Mouse (Mus musculus) erythroblast, embryonic 14.5 days (primary cell): ENCODE results near the gene Csnk1g1. TPM values are rescaled to one million over a fixed set of nuclear protein-coding genes. Genes with fewer than 3 reads are reported as not detected.

Experiments used
- H3K27me3 ChIP-seq: 2 replicates; pipeline ENCODE4 v1.6.1; 2012; ENCODE audit warnings: inconsistent platforms; ENCODE audit not compliant: control insufficient read depth
- H3K36me3 ChIP-seq: 2 replicates; pipeline ENCODE4 v1.6.1; 2012; ENCODE audit warnings: mild to moderate bottlenecking, inconsistent platforms; ENCODE audit not compliant: control insufficient read depth
- H3K4me1 ChIP-seq: 2 replicates; pipeline ENCODE4 v1.6.1; 2012; ENCODE audit warnings: inconsistent platforms; ENCODE audit not compliant: control insufficient read depth
- H3K4me3 ChIP-seq: replicated peaks from 2 replicates; pipeline ENCODE3; 2012; ENCODE audit warnings: moderate library complexity, mild to moderate bottlenecking, inconsistent platforms
- H3K9me3 ChIP-seq: 2 replicates; pipeline ENCODE4 v1.6.1; 2012; ENCODE audit warnings: low read length, inconsistent platforms, mixed read lengths; ENCODE audit not compliant: control insufficient read depth
- GATA1 ChIP-seq: IDR thresholded peaks from 2 replicates; pipeline ENCODE4 v1.6.1; 2012; ENCODE audit warnings: low read length, inconsistent platforms, mixed read lengths
- TAL1 ChIP-seq: IDR thresholded peaks from 3 replicates; pipeline ENCODE4 v1.6.1; 2012; ENCODE audit warnings: low read length, inconsistent platforms, mixed read lengths
- polyA plus RNA-seq: library from polyadenylated mRNA; stranded (reverse); fragments of >175 nt; gene quantifications from 2 replicates; pipeline ENCODE4 v1.2.3, GENCODE M21; 2012

Gene Csnk1g1
- polyA plus RNA-seq, 1 experiment = 0.10 TPM

DNA sequence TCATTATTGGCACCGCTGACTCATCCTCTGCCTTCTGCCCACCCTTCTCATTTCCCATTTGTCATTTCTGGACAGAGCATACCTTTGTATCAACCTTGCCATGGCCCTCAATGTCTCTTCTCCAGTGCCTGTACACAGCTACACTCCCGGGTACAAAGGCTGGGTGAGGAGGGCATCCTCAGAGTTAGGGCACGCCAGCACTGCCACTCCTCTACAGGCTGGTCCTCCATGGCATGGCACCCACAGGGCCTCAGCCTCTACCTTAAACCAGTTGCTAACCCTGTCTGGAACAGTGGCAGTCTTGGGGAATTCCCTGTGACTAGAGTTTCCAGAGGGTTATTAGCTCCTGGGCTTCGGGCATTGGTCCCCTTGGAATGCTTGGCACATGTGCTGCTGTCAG, 129.9 kb downstream of the Csnk1g1 start:
- Histone ChIP-seq H3K36me3 (peaks cover 24% of the 10 kb centered on the region), H3K9me3 (no peaks in the 10 kb centered on the region), H3K27me3 (no peaks in the 10 kb centered on the region), H3K4me3 (no peak overlapping the region), H3K4me1 (no peaks in the 10 kb centered on the region)
- TF ChIP-seq GATA1 (no peak), TAL1 (no peak)

DNA sequence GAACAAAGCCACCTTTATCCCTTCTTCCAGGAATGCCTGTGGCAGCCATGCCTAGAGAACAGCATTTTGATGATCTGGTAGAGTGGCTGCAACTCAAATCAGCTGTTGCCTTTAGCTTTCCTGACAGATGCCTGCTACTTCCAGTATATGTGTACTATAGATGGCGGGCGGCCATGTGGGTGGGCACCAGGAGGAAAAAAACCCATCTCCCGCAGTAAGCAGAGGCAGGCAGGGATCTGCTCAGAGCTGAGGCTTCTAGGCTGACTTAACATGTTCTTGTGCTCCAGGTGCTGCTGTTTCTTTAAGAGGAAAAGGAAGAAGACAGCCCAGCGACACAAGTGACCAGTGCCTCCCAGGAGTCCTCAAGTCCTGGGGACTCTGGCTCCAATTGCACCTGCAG, 130.6 kb downstream of the Csnk1g1 start:
- Histone ChIP-seq H3K27me3 (no peaks in the 10 kb centered on the region), H3K36me3 (peaks cover 24% of the 10 kb centered on the region), H3K4me1 (no peaks in the 10 kb centered on the region), H3K9me3 (no peaks in the 10 kb centered on the region), H3K4me3 (no peak overlapping the region)
- no peak for TF ChIP-seq TAL1

DNA sequence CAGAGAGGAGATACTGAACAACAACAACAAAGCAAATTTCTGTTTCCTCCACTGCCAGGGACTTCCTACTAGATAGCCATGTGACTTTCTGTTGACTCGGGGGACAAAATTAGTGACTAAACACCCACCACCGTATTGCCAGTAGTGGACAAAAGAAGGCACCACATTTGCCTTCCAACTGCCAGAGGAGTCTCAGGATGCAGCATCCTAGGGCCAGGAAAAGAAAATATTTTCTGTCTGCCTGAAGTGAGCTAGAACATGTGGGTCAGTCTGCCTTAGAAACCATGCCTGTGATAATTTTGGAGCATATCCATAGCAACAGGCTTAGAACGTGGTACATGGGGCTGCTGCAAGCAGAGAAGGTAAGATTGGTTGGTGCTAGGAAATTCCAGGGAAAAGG, 132.1 kb downstream of the Csnk1g1 start:
- Histone ChIP-seq H3K36me3 (peaks cover 22% of the 10 kb centered on the region), H3K27me3 (no peaks in the 10 kb centered on the region), H3K4me1 (no peaks in the 10 kb centered on the region), H3K9me3 (no peaks in the 10 kb centered on the region), H3K4me3 (no peak overlapping the region)
- TF ChIP-seq GATA1 (no peak), TAL1 (no peak)

DNA sequence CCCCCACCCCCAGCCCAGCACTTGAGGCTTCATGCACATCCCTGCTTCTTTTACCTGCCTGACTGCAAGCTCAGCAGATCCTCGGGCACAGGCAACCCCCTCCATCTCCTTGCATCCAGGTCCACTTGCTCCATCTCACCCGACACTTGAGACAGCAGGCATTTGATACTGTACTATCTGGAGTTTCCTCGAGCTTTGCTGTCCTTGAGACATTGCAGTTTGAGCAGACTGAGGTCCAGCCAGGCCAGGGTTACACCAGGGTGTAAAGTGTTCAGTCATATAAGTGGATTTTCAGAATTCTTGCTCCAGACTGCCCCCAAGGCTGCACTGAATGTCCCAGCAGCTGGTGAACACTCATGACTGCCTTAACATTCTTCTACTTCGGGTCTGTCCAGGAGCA, 133.6 kb downstream of the Csnk1g1 start:
- Histone ChIP-seq H3K36me3 (peaks cover 22% of the 10 kb centered on the region), H3K9me3 (no peaks in the 10 kb centered on the region), H3K4me1 (no peaks in the 10 kb centered on the region), H3K27me3 (no peaks in the 10 kb centered on the region), H3K4me3 (no peak overlapping the region)
- TF ChIP-seq TAL1 (no peak), GATA1 (no peak)

- no peak for TF ChIP-seq GATA1
- no peak for TF ChIP-seq TAL1
- no peaks in the 10 kb centered on the region for H3K4me1 ChIP-seq
- H3K36me3 ChIP-seq = peaks cover 20% of the 10 kb centered on the region
- H3K9me3 ChIP-seq = no peaks in the 10 kb centered on the region
- no peaks in the 10 kb centered on the region for H3K27me3 ChIP-seq
- H3K4me3 ChIP-seq = no peak overlapping the region
These were observed 134.5 kb downstream of the Csnk1g1 start for GRCm38 (mm10) chr9:66043241-66043640.

- no peak overlapping the region for H3K4me3 ChIP-seq
- peaks cover 4% of the 10 kb centered on the region for H3K4me1 ChIP-seq
- peaks cover 7% of the 10 kb centered on the region for H3K9me3 ChIP-seq
- H3K36me3 ChIP-seq = no peaks in the 10 kb centered on the region; the same call in 1 of the 2 replicates
- no peaks in the 10 kb centered on the region for H3K27me3 ChIP-seq
- TF ChIP-seq GATA1 (no peak), TAL1 (no peak)
These were observed 141.3 kb downstream of the Csnk1g1 start for GRCm38 (mm10) chr9:66049931-66050601.

DNA sequence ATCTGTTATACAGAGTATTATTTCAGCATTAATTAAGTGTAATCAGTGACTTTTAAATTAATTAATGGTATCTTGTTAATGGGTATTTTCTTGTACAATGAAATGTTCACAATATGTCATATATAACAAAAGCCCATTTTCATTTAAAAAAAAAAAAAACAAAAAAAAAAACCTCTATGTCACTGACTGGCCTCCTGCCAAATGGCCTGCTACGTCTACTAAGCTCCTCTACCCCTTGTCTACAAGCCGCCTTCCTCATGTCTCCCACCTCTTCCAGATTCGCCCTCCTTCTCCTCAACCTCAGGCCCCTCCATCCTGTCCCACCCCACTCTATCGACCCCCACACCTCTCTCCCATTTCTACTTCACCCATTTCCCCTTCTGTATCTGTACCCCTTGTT, 142.8 kb downstream of the Csnk1g1 start:
- peaks cover 7% of the 10 kb centered on the region for H3K9me3 ChIP-seq
- H3K27me3 ChIP-seq = no peaks in the 10 kb centered on the region
- no peak for TF ChIP-seq GATA1
- no peak for TF ChIP-seq TAL1
- H3K36me3 ChIP-seq = no peaks in the 10 kb centered on the region; the same call in 1 of the 2 replicates
- no peak overlapping the region for H3K4me3 ChIP-seq
- peaks cover 4% of the 10 kb centered on the region for H3K4me1 ChIP-seq

GRCm38 (mm10) chr9:66052731-66053130, 144.0 kb downstream of the Csnk1g1 start:
- Histone ChIP-seq H3K36me3 (no peaks in the 10 kb centered on the region; the same call in 1 of the 2 replicates), H3K4me3 (no peak overlapping the region), H3K9me3 (peaks cover 7% of the 10 kb centered on the region), H3K27me3 (no peaks in the 10 kb centered on the region), H3K4me1 (peaks cover 4% of the 10 kb centered on the region)
- TF ChIP-seq TAL1 (no peak), GATA1 (no peak)

DNA sequence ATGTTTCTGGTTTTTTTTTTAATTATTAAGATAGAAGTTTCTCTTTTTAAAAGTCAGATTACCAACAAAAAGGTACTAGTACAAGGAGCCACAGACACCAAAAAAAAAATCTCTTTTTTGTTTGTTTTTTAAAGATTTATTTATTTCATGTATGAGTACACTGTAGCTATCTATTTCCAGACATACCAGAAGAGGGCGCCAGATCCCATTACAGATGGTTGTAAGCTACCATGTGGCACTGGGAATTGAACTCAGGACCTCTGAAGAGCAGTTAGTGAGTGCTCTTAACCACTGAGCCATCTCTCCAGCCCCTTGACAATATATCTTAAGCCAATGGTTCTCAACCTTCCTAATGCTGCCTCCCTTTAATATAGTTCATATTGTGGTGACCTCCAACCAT, 144.9 kb downstream of the Csnk1g1 start:
- Histone ChIP-seq H3K9me3 (peaks cover 7% of the 10 kb centered on the region), H3K27me3 (no peaks in the 10 kb centered on the region)
- no peak for TF ChIP-seq TAL1
- TF ChIP-seq GATA1 = no peak

More for the DNA sequence above, 144.9 kb downstream of the Csnk1g1 start:
- H3K36me3 ChIP-seq = no peaks in the 10 kb centered on the region; the same call in 1 of the 2 replicates
- peaks cover 7% of the 10 kb centered on the region for H3K4me1 ChIP-seq
- no peak overlapping the region for H3K4me3 ChIP-seq
